Mouse (Mus musculus) megakaryocyte progenitor cell, adult 5-6 weeks (primary cell): Measurements from ENCODE around the gene Bola1. TPM values are rescaled to one million over a fixed set of nuclear protein-coding genes. Genes with fewer than 3 reads are reported as not detected.

Experiments used
- ATAC-seq: replicated peaks from 2 replicates; pipeline ENCODE4 v1.8.0; 2016; ENCODE audit warnings: mild to moderate bottlenecking, moderate TSS enrichment, inconsistent platforms; ENCODE audit not compliant: poor library complexity
- total RNA-seq, 2 experiments: library from RNA; stranded (forward) in 1 of 2; stranded (reverse) in 1 of 2; fragments of 157-497, 149-512 nt in 1 of 2; fragments of 200-1000 nt in 1 of 2; gene quantifications; 2 replicates each; pipeline versions ENCODE4 v1.2.3 to v1.2.4; 2015 to 2017

The Bola1 gene
- total RNA-seq, 2 experiments from 2014 or later, result 29.1 to 50.4 TPM

- ATAC-seq, result no peak
Observed at GRCm38 (mm10) chr3:96248141-96249033, 28.9 kb upstream of the Bola1 start.

- ATAC-seq, result no peak
Observed at GRCm38 (mm10) chr3:96247356-96248140, 28.0 kb upstream of the Bola1 start.

GRCm38 (mm10) chr3:96246427-96246856 is 26.9 kb upstream of the Bola1 start, which contains the start of gene Hist2h3c1:
TSS of gene Hist2h3c1 (plus strand) at chr3:96246685.
- peak; percentile 62 for ATAC-seq

- ATAC-seq, result peak; percentile 51
Observed at GRCm38 (mm10) chr3:96246018-96246417, 26.5 kb upstream of the Bola1 start.

GRCm38 (mm10) chr3:96245003-96245886 is 25.7 kb upstream of the Bola1 start, which contains the start of gene Hist2h2aa1:
TSS of gene Hist2h2aa1 (plus strand) at chr3:96245497.
- ATAC-seq, result peak; percentile 62

GRCm38 (mm10) chr3:96243921-96244572 is 24.5 kb upstream of the Bola1 start:
- ATAC-seq, result no peak

GRCm38 (mm10) chr3:96240799-96241197 is 21.3 kb upstream of the Bola1 start:
- no peak for ATAC-seq

- peak; percentile 56 for ATAC-seq
Observed at GRCm38 (mm10) chr3:96239949-96240798, 20.7 kb upstream of the Bola1 start, which contains the start of gene Hist2h2aa2. TSS of gene Hist2h2aa2 (minus strand) at chr3:96240276.

- peak; percentile 62 for ATAC-seq
Observed at GRCm38 (mm10) chr3:96238954-96239793, 19.7 kb upstream of the Bola1 start, which contains the start of gene Hist2h3c2. TSS of gene Hist2h3c2 (minus strand) at chr3:96239127.

GRCm38 (mm10) chr3:96237904-96238511 is 18.5 kb upstream of the Bola1 start:
- 0 out of 2 replicates have a peak, but pooled peaks have one; percentile 2 for ATAC-seq

GRCm38 (mm10) chr3:96237335-96237903 is 17.9 kb upstream of the Bola1 start:
- no peak for ATAC-seq

- ATAC-seq, result no peak
Observed at GRCm38 (mm10) chr3:96236834-96237334, 17.4 kb upstream of the Bola1 start.

- ATAC-seq, result no peak
Observed at GRCm38 (mm10) chr3:96235836-96236235, 16.3 kb upstream of the Bola1 start.

GRCm38 (mm10) chr3:96234914-96235313 is 15.4 kb upstream of the Bola1 start:
- no peak for ATAC-seq

GRCm38 (mm10) chr3:96231758-96232120 is 12.2 kb upstream of the Bola1 start:
- ATAC-seq, result no peak

GRCm38 (mm10) chr3:96230910-96231757 is 11.6 kb upstream of the Bola1 start:
- ATAC-seq, result peak; percentile 40; the same call in 1 of the 2 replicates
